Mouse (Mus musculus): ENCODE measurements around the gene Rgs9.
A peak's percentile ranks its signal among the peaks of the same experiment; 100 is the strongest.

Rgs9 gene

DNA sequence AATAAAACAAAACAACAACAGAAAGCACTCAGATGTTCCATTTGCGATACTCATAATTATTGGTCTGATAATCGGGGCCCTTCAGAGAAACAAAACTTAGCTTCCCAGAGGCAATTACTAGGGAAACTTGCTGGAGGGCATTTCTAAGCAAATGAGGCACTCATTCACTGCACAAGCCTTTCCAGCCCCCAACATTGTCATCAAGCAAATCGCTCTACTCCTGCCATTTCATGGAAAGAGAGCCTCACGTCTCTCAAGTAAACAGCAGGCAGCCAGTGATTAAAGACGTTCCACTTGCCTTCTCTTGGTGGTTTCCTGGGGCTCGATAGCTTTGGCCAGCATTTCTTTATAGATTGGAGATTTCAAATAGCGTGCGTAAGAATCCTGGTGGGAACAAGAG, 60.1 kb downstream of the Rgs9 start:
- DNase-seq: no peak

DNA sequence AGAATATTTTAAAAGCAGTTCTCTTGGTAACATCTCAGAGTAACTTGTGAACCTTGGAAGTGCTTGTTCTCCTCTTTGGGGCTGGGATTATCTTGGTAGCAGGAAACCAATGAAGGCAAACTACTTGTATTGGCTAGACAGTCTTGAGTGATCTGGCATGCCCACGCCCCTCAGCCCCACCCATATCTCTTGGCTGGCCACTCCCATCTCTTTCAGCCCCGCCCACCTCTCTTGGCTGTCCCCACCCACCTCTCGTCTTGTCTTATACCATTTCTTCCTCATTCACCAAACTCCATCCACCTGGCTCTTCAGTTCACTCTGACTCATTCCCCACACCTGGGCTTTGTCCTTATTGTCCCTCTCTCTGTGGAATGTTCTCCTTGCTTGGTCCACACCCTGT, 64.3 kb downstream of the Rgs9 start:
- DNase-seq: no peak

- DNase-seq: no peak
These were observed 65.1 kb downstream of the Rgs9 start for GRCm38 (mm10) chr11:109232811-109233210.

DNA sequence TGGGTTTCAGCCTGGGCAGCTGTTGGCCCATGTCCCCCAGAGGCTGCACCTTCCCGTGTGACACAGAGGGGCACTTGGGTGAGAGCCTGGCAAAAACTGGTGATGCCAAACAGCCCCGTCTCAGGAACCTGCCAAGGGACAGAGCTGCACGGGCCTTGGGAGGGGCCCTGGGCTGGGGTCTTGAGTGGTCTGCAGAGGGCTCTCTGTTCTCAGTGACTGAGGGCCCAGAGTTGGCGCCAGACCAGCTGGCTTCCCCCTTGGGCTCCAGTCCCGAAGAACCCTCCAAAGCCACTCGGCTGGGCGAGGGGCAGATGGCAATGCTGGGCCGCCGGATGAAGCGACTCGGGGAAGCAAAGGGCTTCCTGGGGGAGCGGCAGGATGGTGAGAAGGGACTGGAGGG, 70.8 kb downstream of the Rgs9 start:
- DNase-seq: no peak

GRCm38 (mm10) chr11:109221209-109222007, 76.5 kb downstream of the Rgs9 start:
- DNase-seq: no peak

- DNase-seq: no peak
These were observed 79.1 kb downstream of the Rgs9 start for GRCm38 (mm10) chr11:109218722-109219430.

- DNase-seq: no peak
These were observed 79.9 kb downstream of the Rgs9 start for GRCm38 (mm10) chr11:109217827-109218536.

DNA sequence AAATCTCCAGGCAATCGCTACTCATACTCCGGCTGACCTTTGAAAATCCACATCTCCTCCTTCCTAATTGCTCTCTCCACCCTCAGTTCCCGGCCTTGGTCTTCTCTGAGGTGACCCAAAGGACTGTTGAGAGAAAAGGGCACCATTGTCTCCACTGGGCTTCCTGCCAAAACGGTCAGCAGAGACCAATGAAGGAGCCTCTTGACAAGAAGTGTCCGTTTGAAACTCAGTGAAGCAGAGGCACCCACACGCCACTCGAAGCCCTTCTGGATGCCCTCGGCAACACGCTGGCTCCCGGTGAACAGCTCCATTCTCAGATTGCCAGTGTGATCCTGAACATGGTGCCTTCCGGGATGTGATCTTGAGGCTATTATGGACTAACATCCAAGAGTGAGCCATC, 87.2 kb downstream of the Rgs9 start:
- no peak for DNase-seq

GRCm38 (mm10) chr11:109210341-109210740, 87.6 kb downstream of the Rgs9 start:
- no peak for DNase-seq

DNA sequence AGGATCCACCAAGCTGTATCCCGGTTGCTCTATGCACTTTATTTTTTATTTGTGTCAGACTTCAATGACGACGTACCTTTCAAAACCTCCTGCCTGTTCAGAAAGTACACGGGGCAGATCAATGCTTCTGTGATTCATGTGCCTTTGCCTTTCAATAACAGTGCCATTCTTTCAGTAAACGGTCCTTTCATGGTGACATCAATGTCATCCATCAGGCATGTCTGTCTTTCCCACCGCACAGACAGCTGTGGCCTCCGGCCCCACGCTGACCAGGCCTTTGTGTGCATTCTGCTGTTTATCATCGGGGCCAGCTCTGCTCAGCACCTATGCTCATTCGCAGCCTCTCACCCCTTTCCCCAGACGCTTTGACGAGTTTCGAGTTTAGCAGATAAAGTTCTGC, 91.2 kb downstream of the Rgs9 start:
- DNase-seq: no peak

- DNase-seq: no peak
These were observed 91.9 kb downstream of the Rgs9 start for GRCm38 (mm10) chr11:109206028-109206427.

- no peak for DNase-seq
These were observed 98.2 kb downstream of the Rgs9 start for GRCm38 (mm10) chr11:109199612-109200293.

- DNase-seq: peak; percentile 52 to 66
These were observed 105.0 kb downstream of the Rgs9 start for GRCm38 (mm10) chr11:109192673-109193557.

DNA sequence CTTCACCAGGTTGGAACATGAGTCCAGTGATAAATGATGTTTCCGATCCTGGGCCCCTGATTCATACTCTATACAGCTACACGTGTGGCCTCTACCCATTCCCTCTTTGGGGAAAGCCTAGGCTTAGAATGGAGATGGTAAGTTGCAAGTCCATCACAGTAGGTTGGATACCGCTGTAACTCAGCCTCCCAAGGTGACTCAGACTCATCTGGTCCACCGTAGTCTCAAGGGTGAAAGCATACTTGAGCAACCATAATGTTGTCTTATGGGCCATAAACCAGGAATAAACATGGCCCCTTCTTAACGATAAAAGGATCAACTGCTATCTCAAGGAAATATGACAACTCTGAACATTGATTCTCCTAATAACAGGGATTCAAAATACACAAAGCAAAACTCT, 109.7 kb downstream of the Rgs9 start:
- DNase-seq: no peak

DNA sequence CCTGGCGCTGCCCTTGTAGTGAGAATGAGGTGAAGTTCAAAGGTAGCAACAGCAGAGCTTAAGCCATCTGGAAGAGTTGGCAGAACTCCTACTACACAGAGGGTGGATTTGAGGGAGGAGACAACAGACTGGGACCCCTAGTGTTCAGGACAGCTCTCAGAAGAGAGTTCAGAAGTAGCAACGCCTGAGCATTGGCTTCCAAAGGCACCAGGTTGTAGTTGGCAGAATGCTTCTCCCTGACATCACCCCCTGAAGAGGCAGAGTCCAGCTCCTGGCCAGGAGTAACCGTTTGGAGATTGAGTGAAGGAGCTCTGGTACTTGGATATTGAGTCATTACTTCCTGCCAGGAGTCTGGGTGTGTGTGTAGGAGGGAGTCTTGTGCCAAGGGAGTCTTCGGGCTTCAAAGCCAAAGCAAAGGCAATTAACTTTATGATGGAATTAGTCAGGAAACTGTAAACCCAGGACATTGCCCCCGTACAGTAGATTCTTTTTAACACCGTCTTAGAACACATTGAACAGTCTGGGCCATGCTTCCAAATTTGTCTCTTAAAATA, 110.2 kb downstream of the Rgs9 start:
- DNase-seq: no peak

- DNase-seq: no peak
These were observed 116.8 kb downstream of the Rgs9 start for GRCm38 (mm10) chr11:109181118-109181517.

DNA sequence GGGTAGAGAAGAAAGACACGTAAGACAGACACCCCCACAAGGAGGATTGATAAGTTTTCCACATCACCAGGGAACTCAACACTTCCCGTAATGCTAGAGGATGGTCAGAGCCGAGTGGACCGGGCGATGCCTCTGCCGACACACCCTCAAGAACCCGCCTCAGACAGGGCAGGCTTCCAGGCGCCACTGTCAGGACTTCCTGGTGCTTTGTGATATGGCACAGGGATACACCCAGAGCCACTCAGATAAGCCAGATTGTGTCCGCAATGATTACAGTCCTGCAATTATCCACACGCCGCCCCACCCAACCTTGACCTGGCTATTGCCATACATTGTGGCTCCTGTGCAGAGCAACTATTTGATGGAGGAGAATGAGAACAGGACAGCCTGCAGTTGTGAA, 117.6 kb downstream of the Rgs9 start:
- DNase-seq: no peak

DNA sequence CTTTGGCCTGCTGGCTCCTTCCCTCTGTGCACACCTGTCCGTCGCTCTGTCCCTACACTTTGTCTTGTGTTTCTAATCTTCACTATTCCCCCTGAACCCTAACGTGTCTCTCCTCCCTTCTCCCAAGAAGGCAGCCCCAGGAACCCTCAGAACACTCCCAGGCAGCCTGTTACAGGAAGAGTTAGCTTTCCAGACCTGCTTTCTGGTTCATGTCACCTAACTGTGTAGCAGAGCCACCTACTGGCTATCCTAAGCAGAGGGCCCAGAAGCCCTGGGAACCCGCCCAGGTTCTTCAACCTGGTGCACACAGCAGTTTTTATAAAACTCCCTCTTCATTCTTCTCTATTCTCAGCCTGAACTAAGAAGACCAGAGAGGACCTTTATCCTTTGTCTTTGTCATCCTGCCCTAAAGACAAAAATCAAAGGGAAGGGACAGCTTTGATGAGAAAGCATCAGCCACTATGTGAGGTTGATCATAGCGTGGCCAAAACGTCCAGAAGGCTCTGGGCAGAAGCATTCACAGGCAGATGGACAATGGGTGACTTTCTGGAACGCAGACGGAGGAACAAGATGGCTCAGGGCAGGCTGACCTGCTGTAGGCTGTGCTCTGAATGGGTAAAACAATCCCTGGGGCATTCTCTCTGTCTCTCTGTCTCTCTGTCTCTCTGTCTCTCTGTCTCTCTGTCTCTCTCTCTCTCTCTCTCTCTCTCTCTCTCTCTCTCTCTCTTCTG, 119.0 kb downstream of the Rgs9 start:
- DNase-seq: no peak

- no peak for DNase-seq
These were observed 122.5 kb downstream of the Rgs9 start for GRCm38 (mm10) chr11:109175376-109175969.
